Mouse (Mus musculus) gonadal fat pad, adult 2 months (tissue): Measurements from ENCODE around the gene Pcid2. TPM values are rescaled to one million over a fixed set of nuclear protein-coding genes. Genes with fewer than 3 reads are reported as not detected.
"Not testable (repeated sequence)": the region's sequence is repeated elsewhere in the genome, so short reads cannot be mapped to it uniquely, and the experiment has no call there.

Experiments
- DNase-seq: peaks from one replicate; pipeline ENCODE4 v3.0.0-alpha.2; 2012; ENCODE audit warnings: low read depth
- polyA plus RNA-seq: library from polyadenylated mRNA; depleted of rRNA; stranded (reverse); fragments of >200 nt; gene quantifications from 2 replicates; pipeline ENCODE4 v1.2.3, GENCODE M21; 2012; rRNA removed

Gene Pcid2
- polyA plus RNA-seq, 1 experiment, result 22.1 TPM

DNA sequence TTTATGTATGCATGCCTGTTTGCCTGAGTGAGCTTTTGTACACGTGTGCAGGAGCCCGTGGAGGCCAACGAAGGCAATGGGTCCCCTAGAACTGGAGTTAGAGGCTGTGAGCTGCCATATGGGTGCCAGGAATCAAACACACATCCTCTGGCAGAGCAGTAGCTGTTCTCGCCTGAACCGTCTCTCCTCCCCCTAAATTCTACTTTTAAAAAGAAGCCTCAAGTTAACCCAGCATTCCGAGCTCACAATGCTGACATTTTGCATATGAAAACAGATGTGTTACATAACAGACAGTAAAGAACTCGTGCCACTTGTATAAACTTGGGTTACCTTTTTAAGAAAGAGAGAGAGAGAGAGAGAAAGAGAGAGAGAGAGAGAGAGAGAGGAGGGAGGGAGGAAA is 27.7 kb downstream of the Pcid2 start:
- no peak for DNase-seq

- not testable (repeated sequence) for DNase-seq
These were observed 29.7 kb downstream of the Pcid2 start for GRCm38 (mm10) chr8:13075579-13075978.

DNA sequence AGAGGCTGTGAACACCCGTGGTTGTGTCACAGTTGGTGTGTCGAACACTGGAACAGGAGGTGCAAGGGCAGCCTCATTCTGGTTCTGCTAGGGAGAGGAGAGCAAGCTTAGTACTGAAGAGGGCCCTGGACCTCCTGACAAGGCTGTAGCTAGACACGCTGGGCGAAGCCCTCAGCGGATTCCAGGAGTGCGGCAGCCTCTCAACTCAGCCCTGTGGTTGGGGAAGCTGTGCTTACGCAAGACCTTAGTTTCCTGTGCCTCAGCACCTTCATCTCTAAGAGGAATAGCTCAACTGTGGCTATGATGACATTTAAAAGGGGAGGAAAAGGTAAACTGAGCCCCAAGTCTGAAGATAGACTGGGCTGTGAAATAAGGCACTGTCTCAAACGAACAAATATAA is 30.2 kb downstream of the Pcid2 start:
- DNase-seq, result no peak

DNA sequence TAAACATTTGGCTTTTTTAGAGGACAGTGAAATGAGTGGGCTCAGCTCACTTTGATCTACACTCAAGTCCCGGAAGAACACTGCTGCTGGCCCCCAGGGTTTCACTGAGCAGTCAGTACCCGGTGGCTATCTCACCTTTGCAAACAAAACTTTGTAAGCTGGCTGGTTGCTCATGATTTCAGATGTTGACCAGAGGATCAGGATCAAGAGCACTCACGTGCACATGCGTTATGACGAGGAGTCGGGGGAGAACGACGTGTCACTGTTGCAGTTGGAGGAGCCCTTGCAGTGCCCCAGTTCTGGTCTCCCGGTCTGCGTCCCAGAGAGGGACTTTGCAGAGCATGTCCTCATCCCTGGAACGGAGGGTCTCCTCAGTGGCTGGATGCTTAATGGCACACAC is 32.0 kb downstream of the Pcid2 start:
- no peak for DNase-seq

DNA sequence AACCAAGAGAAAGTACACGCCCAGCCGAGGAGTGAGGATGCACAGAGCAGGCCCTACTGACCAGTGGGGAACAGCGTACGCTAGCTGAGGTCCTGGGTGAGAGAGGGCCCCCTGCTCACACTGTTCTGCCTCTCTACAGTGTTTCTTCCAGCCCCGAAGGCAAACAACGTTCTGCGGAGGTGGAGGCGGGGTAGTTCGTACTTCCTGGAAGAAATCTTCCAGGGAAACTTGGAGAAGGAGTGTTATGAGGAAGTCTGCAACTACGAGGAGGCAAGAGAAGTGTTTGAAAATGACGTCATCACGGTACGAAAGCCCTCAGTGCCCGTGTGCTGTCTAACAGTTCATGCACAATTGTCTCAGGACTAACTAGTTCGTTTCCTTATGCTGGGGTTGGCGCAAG is 42.1 kb downstream of the Pcid2 start:
- no peak for DNase-seq

- DNase-seq, result no peak
These were observed 44.7 kb downstream of the Pcid2 start, which contains the start of gene Proz for GRCm38 (mm10) chr8:13060441-13061150. Gene Proz, plus strand, starts transcription at chr8:13060914.

GRCm38 (mm10) chr8:13057351-13057750 is 47.9 kb downstream of the Pcid2 start:
- DNase-seq, result no peak

- DNase-seq, result no peak
These were observed 54.7 kb downstream of the Pcid2 start for GRCm38 (mm10) chr8:13050550-13050949.

DNA sequence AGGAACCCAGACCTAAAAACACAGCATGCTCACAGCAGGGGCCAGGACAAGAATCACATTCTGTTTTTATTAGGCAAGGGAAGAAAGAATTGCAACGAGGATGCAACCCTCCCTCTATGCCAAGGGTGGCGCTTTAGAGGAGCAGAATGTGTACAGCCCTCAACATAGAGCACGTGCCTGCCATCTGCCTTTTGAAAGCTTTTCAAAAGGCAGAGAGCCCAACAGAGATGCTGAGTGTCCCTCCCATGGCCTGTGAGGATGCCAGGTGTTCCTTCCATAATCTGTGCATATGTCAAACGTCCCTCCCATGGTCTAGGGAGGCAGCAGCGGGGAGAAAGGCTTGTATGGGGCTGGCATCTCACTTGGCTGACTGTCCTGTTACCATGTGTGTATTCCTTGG is 57.6 kb downstream of the Pcid2 start:
- no peak for DNase-seq

GRCm38 (mm10) chr8:13041459-13041858 is 63.8 kb downstream of the Pcid2 start:
- DNase-seq, result no peak

GRCm38 (mm10) chr8:13039054-13039453 is 66.2 kb downstream of the Pcid2 start:
- no peak for DNase-seq

- no peak for DNase-seq
These were observed 67.7 kb downstream of the Pcid2 start for GRCm38 (mm10) chr8:13037569-13037968.

GRCm38 (mm10) chr8:13037015-13037414 is 68.2 kb downstream of the Pcid2 start, which contains the start of gene F10:
Gene F10, plus strand, starts transcription at chr8:13037308.
- DNase-seq, result no peak

DNA sequence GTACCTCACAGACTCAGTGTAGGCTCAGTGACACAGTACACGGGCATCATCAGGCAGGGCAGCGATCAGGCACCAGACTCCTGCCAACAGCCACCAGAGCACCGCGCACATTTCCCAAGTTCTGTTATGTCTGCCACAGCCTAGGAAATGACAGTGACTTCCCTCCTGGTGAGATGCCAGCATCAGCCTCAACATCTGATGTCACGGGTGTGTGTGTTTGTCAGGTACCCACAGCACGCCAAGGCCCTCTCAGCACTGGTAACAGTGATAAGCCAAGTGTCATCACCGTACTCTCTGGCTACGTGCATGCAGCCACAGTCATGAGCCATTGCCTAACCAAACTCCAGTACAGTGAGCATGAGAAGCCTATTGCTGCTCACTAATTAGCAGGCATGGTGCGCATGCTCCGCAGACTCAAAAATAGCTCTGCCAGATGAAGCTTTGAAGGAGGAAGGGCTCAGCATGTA is 68.9 kb downstream of the Pcid2 start:
- no peak for DNase-seq

DNA sequence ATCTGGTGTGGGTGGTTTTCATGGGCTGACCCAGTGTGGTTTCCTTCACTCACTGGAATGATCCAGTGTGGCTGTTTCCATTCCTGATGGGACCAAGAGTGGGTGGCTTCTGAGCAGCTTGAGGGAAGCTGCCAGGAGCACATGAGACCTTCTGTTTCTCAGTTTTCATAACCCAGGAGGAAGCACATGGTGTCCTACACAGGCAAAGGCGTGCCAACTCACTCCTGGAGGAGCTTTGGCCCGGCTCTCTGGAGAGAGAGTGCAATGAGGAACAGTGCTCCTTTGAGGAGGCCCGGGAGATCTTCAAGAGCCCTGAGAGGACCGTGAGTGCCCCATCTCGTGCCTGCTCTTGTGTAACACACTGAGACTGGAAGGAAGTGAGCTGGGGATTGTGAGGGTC is 76.8 kb downstream of the Pcid2 start:
- peak; percentile 4 for DNase-seq

GRCm38 (mm10) chr8:13027615-13028014 is 77.6 kb downstream of the Pcid2 start:
- no peak for DNase-seq

Other genes starting within 250 kb of the Pcid2 start
- 19.7 and 20.5 TPM in 2 replicates for gene Mcf2l, start 231.7 kb downstream of the Pcid2 start, polyA plus RNA-seq
- gene F7, start 79.4 kb downstream of the Pcid2 start, polyA plus RNA-seq, result 0.60 and 1.5 TPM in 2 replicates
- 1.2 and 2.5 TPM in 2 replicates for gene F10, start 68.2 kb downstream of the Pcid2 start, polyA plus RNA-seq
- gene Proz, start 44.5 kb downstream of the Pcid2 start, polyA plus RNA-seq, result 0.50 and 0.88 TPM in 2 replicates
- gene Cul4a, start 162 bp upstream of the Pcid2 start, polyA plus RNA-seq, result 49.4 and 53.2 TPM in 2 replicates
- gene Lamp1, start 53.7 kb upstream of the Pcid2 start, polyA plus RNA-seq, result 1,248 and 1,383 TPM in 2 replicates
- gene Grtp1, start 95.2 kb upstream of the Pcid2 start, polyA plus RNA-seq, result 12.4 and 27.1 TPM in 2 replicates
- gene Adprhl1, start 148.7 kb upstream of the Pcid2 start, polyA plus RNA-seq, result 0.19 and 0.41 TPM in 2 replicates
- gene Dcun1d2, start 182.7 kb upstream of the Pcid2 start, polyA plus RNA-seq, result 18.5 and 22.4 TPM in 2 replicates
- 22.4 and 28.7 TPM in 2 replicates for gene Tmco3, start 182.7 kb upstream of the Pcid2 start, polyA plus RNA-seq
- gene Tfdp1, start 233.3 kb upstream of the Pcid2 start, polyA plus RNA-seq, result 41.0 and 49.5 TPM in 2 replicates